Mouse (Mus musculus) right cerebral cortex, postnatal 4 days (tissue): ENCODE data around the gene Ptger4.
"Not testable (repeated sequence)": the region's sequence is repeated elsewhere in the genome, so short reads cannot be mapped to it uniquely, and the experiment has no call there.

ENCODE experiments used
- DNase-seq: peaks from one replicate; pipeline ENCODE4 v3.0.0-alpha.2; 2022

Ptger4 gene

GRCm38 (mm10) chr15:5237012-5237660 lies 6.9 kb downstream of the Ptger4 start:
- DNase-seq = no peak

DNA sequence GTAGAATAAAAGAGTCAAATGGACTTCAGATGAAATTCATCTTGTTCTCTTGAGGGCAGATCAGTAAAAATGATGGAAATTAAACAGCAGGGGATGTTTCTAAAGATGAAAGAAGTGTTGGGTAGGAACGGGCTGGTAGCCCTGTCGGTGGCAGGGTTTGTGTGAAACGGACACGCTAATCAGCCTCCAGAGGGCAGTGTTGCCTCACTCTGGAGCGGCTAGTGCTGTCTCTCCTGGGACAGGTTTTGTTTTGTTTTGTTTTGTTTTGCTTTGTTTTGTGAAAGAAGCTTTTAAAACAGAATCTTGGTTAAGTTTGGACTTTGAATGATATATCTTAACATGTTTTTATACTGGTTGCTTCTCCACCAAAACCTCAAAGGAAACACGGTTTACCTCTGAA lies 7.4 kb downstream of the Ptger4 start:
- peak; percentile 79 for DNase-seq

- peak; percentile 54 for DNase-seq
Measured at GRCm38 (mm10) chr15:5235527-5235926, 8.5 kb downstream of the Ptger4 start.

DNA sequence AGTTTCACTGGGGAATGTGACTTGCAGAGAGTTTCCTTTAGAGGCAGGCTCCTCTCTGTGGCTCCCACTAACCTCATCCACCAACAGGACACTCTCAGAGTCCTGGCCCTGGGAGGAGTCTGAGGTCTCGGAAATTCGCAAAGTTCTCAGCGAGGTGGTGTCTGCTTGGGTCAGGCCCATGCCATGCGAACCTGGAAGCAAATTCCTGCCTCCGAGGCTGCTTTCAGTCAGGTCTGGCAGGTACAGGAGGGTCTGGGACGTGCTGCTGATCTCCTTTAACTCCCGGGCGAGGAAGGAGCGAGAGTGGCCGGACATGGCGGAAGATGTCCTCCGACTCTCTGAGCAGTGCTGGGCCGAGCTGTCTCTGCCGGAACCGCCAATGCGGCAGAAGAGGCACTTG lies 9.3 kb downstream of the Ptger4 start:
- no peak for DNase-seq

- DNase-seq = not testable (repeated sequence)
Measured at GRCm38 (mm10) chr15:5230746-5231145, 13.2 kb downstream of the Ptger4 start.

GRCm38 (mm10) chr15:5220491-5220890 lies 23.5 kb downstream of the Ptger4 start:
- DNase-seq = no peak

DNA sequence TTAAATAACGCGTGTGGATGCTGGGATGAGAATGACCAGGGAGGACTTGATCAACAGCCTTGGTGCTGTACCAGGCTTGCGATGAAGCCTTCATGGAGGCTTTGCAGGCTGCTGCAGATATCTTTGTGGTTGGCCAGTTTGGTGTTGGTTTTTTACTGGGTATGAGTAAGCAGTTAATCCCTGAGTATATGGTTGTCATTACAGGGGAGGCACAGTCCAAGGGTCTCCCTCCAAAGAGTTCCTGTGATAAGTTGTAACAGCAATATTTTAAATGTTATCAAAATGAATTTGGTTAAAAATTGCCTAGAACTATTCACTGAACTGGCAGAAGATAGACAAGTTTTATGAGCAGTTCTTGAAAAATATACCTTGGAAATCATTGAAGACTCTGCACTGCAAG lies 34.9 kb downstream of the Ptger4 start:
- DNase-seq = no peak

GRCm38 (mm10) chr15:5205222-5205621 lies 38.8 kb downstream of the Ptger4 start:
- DNase-seq = no peak

DNA sequence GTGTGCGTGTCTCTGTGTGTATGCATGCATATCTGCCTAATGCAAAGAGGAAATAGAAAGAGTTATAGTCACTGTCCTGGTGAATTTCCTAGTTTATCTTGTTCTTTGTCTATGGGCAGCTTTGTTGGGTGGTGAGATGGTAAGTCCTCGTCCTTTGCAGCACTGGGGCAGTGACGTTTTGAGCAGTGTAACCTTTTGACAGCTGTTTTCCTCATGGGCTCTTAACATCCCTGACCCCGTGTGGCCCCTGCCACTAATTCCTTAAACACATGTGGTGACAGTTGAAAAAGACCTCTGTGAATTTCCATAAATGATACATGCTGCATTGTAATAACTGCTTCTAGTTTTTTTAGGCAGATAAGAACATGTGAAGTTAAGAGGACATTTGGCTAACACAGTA lies 47.3 kb downstream of the Ptger4 start:
- no peak for DNase-seq

- DNase-seq = no peak
Measured at GRCm38 (mm10) chr15:5195987-5196514, 47.9 kb downstream of the Ptger4 start.

GRCm38 (mm10) chr15:5194931-5195330 lies 49.1 kb downstream of the Ptger4 start:
- DNase-seq = no peak

DNA sequence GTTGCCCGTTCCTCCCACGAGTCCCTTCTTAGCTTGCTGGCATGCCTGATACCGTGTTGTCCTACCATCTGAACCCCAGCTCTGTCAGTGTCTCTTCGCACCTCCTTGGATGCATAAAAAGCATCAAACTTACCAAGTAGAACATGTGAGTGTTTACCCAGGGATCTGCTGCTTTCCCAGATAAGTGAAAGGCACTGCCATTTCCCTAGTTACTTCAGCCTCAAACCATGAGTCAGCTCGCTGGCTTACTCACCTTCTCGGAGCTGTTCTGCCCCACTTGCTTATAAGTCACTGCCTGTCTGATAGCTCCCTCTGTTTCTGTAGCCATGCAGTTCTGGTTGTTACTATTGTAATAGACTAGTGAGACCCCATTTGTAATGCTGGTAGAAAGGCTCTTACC lies 49.5 kb downstream of the Ptger4 start:
- no peak for DNase-seq

- no peak for DNase-seq
Measured at GRCm38 (mm10) chr15:5193833-5194232, 50.2 kb downstream of the Ptger4 start.

- DNase-seq = peak; percentile 13
Measured at GRCm38 (mm10) chr15:5189504-5190093, 54.4 kb downstream of the Ptger4 start.

DNA sequence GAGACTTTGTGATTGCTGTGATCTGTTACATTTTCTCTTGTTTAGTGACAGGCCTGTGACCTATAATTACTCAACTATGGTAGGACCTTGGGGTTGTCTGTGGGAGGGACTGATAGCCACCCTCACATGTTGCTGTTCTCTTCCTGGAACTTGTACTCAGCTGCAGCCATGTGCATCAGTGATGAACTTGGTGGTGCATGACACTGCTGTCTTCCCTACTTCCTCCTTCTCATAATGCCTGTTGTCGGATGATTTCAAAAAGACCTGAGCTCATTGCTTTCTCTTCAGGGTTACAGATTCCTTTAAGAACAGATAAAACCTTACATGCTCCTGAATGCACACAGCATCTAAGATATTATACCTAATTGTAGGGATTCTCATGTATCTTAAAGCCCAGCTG lies 56.0 kb downstream of the Ptger4 start:
- DNase-seq = no peak

DNA sequence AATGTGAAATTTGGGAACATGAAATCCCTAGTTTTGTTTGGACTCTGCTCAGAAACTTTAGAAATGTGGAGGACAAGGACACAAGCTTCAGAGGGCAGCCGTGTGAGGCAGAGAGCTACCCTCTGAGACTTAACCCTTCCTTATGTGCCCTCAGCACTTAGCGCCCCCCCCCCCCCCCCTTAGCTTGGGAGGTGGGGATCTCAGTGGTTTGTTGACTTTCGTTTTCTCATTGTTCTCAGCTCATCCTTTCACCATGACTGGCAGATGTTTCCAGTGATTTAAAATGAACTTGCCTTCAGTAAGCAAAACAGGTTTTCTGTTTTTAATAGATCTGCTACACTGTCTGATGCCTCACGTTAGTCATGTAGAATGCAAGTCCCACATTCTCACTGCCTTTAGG lies 56.9 kb downstream of the Ptger4 start:
- no peak for DNase-seq

DNA sequence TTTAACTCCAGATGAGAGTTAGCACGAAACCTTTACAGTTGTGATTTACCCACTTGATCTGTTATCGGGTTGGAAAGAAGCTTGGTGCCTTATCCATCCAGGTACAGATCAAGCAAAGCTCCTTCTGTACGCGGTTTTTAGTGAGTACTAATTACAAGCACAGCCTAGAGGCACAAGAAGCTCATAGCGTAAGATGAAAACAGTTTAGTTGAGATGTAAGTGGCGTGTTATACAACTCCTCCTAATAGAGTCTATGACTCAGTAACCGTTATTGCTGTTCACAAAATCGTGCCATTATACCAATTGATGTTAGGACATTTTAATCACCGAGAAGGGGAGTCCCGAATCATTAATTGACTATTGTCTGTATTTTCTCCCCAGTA lies 57.7 kb downstream of the Ptger4 start:
- no peak for DNase-seq

- DNase-seq = peak; percentile 73
Measured at GRCm38 (mm10) chr15:5185366-5186292, 58.4 kb downstream of the Ptger4 start, which contains the start of gene Ttc33. TSS of gene Ttc33 (plus strand) at chr15:5185525.

DNA sequence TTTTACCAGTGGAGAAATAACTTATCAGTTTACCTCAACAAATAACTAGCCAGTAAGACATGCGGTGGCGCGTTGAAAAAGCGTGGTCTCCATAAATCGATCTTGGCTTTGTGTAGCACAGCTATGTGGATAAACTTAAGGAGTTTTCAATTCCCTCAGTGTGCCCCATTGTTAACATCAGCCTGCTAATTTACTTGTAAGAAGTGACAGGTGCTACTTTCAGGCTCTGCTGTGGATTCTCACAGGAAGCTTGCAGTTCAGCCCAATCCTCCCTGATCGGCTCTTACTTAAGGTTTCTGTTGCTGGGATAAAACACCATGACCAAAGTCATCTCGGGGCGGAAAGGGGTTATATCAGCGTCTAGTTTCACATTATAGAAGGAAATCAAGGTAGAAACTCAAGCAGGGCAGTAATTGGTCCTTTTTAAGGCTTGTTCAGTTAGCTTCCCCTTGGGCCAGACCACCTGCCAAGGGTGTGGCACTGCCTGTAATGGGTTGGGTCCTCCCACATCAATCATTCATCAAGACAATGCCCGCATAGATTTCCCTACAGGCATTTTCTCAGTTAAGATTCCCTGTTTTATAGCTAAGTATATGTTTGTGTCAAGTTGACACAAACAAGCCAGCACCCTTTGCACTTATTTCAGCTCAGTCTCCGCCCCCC lies 59.2 kb downstream of the Ptger4 start:
- no peak for DNase-seq

- DNase-seq = no peak
Measured at GRCm38 (mm10) chr15:5173217-5173820, 70.7 kb downstream of the Ptger4 start.

GRCm38 (mm10) chr15:5165121-5165773 lies 78.7 kb downstream of the Ptger4 start:
- no peak for DNase-seq

DNA sequence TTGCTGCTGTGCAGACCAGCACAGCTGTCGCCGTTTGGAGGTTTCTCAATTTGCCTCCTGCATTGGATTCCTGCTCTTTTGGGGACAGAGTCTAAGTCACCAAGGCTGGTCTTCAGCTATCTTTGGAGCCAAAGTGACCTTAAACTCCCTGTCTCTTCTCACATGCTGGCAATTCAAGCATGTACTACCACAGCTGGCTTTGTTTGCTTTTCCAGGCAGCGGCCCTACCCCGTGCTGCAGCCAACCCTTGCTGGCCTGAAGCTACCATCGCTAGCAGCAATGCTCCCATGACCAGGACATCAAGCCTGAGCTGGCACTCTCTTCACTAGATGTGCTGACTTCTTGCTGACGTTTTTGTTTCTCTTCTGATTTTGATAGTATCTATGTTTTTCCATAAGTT lies 85.2 kb downstream of the Ptger4 start:
- no peak for DNase-seq
